13 mouse cellular contexts compared by ENCODE assay signal in the genomic region with DNA sequence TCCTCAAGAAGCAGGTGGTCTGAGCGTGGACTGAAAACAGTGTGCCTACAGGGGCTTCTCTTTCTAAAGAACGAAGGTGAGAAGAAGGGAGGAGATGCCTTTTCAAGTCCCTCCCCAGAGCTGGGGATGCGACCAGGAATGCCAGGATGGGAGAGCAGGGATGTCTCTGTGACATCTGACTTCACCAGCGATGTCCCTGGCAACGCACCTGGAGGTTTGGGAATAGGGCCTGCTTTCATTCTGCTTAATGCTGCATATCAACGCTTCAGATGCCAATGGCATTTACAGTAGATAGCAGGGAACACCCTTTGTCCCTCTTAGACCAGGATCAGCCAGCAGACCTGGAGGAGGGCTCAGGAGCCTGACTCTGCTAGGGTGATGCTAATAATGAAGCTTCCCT.
"Had no signal": no experiment of that assay in that cellular context is flagged by ENCODE, and none has a peak within 500 bp of the region (broad histone marks: within the 10 kb centered on the region; RNA-seq: fewer than 3 reads in every experiment).

No protein-coding gene starts in this region.

- ATAC-seq: lung, postnatal 0 days; midbrain, embryonic 15.5 days had no signal

- H3K36me3 ChIP-seq: kidney, embryonic 15.5 days; limb, embryonic 13.5 days; liver, embryonic 15.5 days; midbrain, embryonic 15.5 days; neural tube, embryonic 12.5 days had no signal

- H3K9ac ChIP-seq: kidney, embryonic 15.5 days; limb, embryonic 13.5 days; liver, embryonic 15.5 days; midbrain, embryonic 15.5 days; neural tube, embryonic 12.5 days had no signal

- H3K4me3 ChIP-seq: kidney, embryonic 15.5 days; limb, embryonic 13.5 days; liver, embryonic 15.5 days; midbrain, embryonic 15.5 days; neural tube, embryonic 12.5 days had no signal

- H3K27me3 ChIP-seq: limb, embryonic 13.5 days; liver, embryonic 15.5 days; midbrain, embryonic 15.5 days; neural tube, embryonic 12.5 days had no signal

- H3K27ac ChIP-seq: kidney, embryonic 15.5 days; liver, embryonic 15.5 days; midbrain, embryonic 15.5 days; neural tube, embryonic 12.5 days had no signal

- H3K9me3 ChIP-seq: kidney, embryonic 15.5 days; limb, embryonic 13.5 days; liver, embryonic 15.5 days; midbrain, embryonic 15.5 days; neural tube, embryonic 12.5 days had no signal

- DNase-seq: kidney, postnatal 14 days; lung, adult 2 months; lung, postnatal 36 days; retina, postnatal 1 day; right cerebral cortex, postnatal 4 days; spleen, adult 18-20 months; thymus, postnatal 36 days had no signal

- H3K4me2 ChIP-seq: kidney, embryonic 15.5 days; limb, embryonic 13.5 days; liver, embryonic 15.5 days; midbrain, embryonic 15.5 days; neural tube, embryonic 12.5 days had no signal
